Mouse (Mus musculus) kidney, postnatal 0 days (tissue): ENCODE measurements around the gene Dcun1d4. TPM values are rescaled to one million over a fixed set of nuclear protein-coding genes. Genes with fewer than 3 reads are reported as not detected.
A peak's percentile ranks its signal among the peaks of the same experiment; 100 is the strongest.

Experiments used
- ATAC-seq: fragments of 200-750 bp; cut with Nextera tagmentation; replicated peaks from 2 replicates; pipeline ENCODE4 v1.8.0; 2017; ENCODE audit warnings: low read depth, moderate number of reproducible peaks, moderate TSS enrichment, moderate library complexity; ENCODE audit not compliant: low FRiP score
- DNase-seq: peaks from one replicate; pipeline ENCODE4 v3.0.0-alpha.2; 2016; ENCODE audit warnings: low spot score
- H3K27ac ChIP-seq: fragments of 300-500 bp; sonication (generic); 2 replicates; pipeline ENCODE4 v1.5.1; 2014; ENCODE audit warnings: mild to moderate bottlenecking
- H3K27me3 ChIP-seq: fragments of 300-500 bp; sonication (generic); 2 replicates; pipeline ENCODE4 v1.6.1; 2014; ENCODE audit warnings: low read length, mixed read lengths; ENCODE audit not compliant: insufficient read depth
- H3K36me3 ChIP-seq: fragments of 300-500 bp; sonication (generic); 2 replicates; pipeline ENCODE4 v1.6.1; 2014; ENCODE audit warnings: low read length, mixed read lengths; ENCODE audit not compliant: insufficient read depth
- H3K4me1 ChIP-seq: fragments of 300-500 bp; sonication (generic); replicated peaks from 2 replicates; pipeline ENCODE4 v1.6.1; 2014; ENCODE audit warnings: antibody characterized with exemption, low read length, mixed read lengths; ENCODE audit not compliant: insufficient read depth
- H3K4me2 ChIP-seq: fragments of 300-500 bp; sonication (generic); 2 replicates; pipeline ENCODE4 v1.6.1; 2014; ENCODE audit warnings: mild to moderate bottlenecking, low read length, moderate library complexity, mixed read lengths
- H3K4me3 ChIP-seq: fragments of 300-500 bp; sonication (generic); replicated peaks from 2 replicates; pipeline ENCODE4 v1.5.1; 2014; ENCODE audit warnings: low read depth, low read length
- H3K9ac ChIP-seq: fragments of 300-500 bp; sonication (generic); 2 replicates; pipeline ENCODE4 v1.6.1; 2014; ENCODE audit warnings: low read depth, low read length
- H3K9me3 ChIP-seq: fragments of 300-500 bp; sonication (generic); replicated peaks from 2 replicates; pipeline ENCODE4 v1.6.1; 2016; ENCODE audit warnings: low read length, inconsistent platforms, mixed read lengths
- CTCF ChIP-seq: IDR thresholded peaks from 2 replicates; pipeline ENCODE4 v1.5.1; 2016; ENCODE audit warnings: antibody characterized with exemption, low read depth, mild to moderate bottlenecking, moderate library complexity
- WGBS: fragments of 180-500 bp; shearing (Covaris S2); extraction: QIAGEN DNeasy Blood & Tissue Kit; methylation state at CpG from one replicate; pipeline ENCODE4 v1.1.7; 2014; 5-methylcytosine and 5-hydroxymethylcytosine counted together
- polyA plus RNA-seq: library from polyadenylated mRNA; unstranded; fragments of >200 nt; fragmentation: Nextera tagmentation; extraction: Ambion mirVana; gene quantifications from 2 replicates; pipeline ENCODE4 v1.2.1, GENCODE M21; 2015

Gene Dcun1d4
- polyA plus RNA-seq, 1 experiment from 2014 or later = 23.8 TPM

DNA sequence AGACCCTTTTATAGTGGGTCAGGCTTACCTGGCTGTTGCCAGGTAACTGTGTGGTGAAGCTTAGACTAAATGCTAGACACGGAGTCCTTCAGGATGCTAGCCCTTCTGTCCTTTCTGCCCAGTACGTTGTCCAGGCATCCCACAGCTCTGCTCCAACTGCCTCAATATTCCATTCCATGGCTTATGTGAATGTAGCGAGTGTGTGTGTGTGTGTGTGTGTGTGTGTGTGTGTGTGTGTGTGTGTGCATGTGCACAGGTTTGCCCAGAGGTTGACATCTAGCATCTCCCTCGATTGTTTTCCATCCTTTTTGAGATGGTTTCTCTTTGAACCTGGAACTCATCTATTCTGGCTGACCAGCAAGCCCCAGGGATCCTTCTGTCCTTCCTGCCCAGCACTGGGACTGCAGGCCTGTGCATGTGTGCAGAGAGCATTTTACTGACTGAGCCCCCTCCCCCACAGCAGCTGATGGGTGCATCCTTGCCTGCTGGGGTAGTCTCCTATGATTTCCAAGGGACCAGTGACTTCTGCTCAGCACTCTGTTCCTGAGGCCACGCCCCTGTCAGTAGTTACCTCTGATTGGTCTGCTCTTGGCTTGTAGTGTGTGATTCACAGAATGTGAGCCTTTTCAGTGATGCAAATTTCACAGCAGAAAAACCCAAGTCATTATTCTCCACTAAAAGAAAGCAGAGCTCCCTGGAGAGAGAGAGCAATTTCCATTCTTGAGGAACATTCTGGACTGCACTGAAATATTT lies 118.3 kb downstream of the Dcun1d4 start:
- Histone ChIP-seq H3K36me3 (no peaks in the 10 kb centered on the region), H3K27ac (no peak overlapping the region), H3K4me1 (no peaks in the 10 kb centered on the region), H3K9ac (no peak overlapping the region), H3K9me3 (no peaks in the 10 kb centered on the region), H3K4me2 (no peak overlapping the region), H3K4me3 (no peak overlapping the region), H3K27me3 (no peaks in the 10 kb centered on the region)
- DNase-seq (no peak), ATAC-seq (no peak)
- WGBS = 74% methylated on average over 5 of the region's 5 CpGs
- TF ChIP-seq CTCF = no peak

DNA sequence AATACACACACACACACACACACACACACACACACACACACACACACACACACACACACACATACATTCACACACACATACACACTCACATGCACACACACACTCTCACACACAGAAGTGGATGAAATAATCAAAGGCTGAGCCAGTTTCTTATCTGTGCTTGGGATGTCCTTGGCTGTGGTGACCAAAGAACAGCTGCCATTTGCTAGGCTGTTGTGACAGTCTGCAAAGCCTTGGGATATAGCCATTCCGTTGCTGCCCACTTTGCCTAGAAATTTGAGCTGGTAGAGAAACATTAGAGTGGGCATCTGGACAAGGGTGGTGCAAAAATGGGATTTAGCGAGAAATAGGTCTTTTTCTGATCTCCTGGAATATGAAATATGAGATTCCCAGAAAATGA lies 119.2 kb downstream of the Dcun1d4 start:
- H3K27ac ChIP-seq = no peak overlapping the region
- H3K9me3 ChIP-seq = no peaks in the 10 kb centered on the region
- no peaks in the 10 kb centered on the region for H3K27me3 ChIP-seq
- DNase-seq (no peak), ATAC-seq (no peak)
- TF ChIP-seq CTCF = no peak
- H3K4me3 ChIP-seq = no peak overlapping the region
- WGBS = 55% methylated on average over 2 of the region's 2 CpGs
- no peak overlapping the region for H3K9ac ChIP-seq
- no peaks in the 10 kb centered on the region for H3K4me1 ChIP-seq
- no peak overlapping the region for H3K4me2 ChIP-seq
- no peaks in the 10 kb centered on the region for H3K36me3 ChIP-seq

DNA sequence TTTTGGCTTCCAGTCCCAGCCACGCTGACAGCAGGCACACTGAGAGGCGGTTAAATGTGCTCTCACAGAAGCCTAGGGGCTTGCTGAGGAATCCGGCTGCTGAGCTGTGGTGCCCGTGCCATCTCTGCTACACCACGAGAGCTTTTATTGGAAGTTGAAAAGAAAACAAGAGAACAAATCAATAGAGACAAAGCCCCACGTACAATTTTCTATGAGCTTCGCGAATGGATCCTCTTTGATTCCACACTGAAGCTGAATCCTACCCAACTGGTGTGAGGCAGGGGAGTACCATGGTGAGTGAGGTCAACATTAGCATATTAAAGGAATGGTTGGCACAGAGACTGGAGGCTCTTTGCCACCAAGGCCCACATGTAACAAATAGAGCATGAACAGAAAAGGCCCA lies 120.6 kb downstream of the Dcun1d4 start:
- Histone ChIP-seq H3K9ac (no peak overlapping the region), H3K36me3 (no peaks in the 10 kb centered on the region), H3K4me2 (no peak overlapping the region), H3K4me1 (no peaks in the 10 kb centered on the region), H3K4me3 (no peak overlapping the region), H3K27me3 (no peaks in the 10 kb centered on the region), H3K9me3 (no peaks in the 10 kb centered on the region), H3K27ac (no peak overlapping the region)
- 75% methylated on average over 8 of the region's 8 CpGs for WGBS
- ATAC-seq (no peak), DNase-seq (no peak)
- no peak for TF ChIP-seq CTCF

DNA sequence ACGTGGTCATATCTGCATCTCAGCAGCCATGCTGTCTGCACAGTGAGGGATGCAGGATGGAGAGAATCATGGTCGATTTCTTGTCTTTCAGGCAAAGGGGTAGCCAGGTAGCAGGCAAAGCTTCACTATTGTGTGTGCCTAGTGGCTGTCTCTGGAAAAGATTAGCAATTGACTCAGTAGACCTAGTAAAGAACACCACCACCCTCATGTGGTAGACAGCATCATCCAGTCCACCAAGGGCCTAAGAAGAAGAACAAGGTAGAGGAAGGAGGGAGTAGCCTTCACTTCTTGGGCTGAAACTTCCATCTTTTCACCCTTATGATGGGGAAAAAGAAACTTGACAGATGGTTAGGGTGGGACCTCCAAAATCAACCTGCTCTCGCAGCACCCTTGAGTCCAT lies 122.1 kb downstream of the Dcun1d4 start:
- H3K9ac ChIP-seq = no peak overlapping the region
- H3K27ac ChIP-seq = no peak overlapping the region
- ATAC-seq (no peak), DNase-seq (no peak)
- H3K36me3 ChIP-seq = no peaks in the 10 kb centered on the region
- peak; percentile 44; the same call in 1 of the 2 replicates for TF ChIP-seq CTCF
- WGBS = 81% methylated on average over 3 of the region's 3 CpGs
- no peak overlapping the region for H3K4me3 ChIP-seq
- no peaks in the 10 kb centered on the region for H3K9me3 ChIP-seq
- no peaks in the 10 kb centered on the region for H3K4me1 ChIP-seq
- no peaks in the 10 kb centered on the region for H3K27me3 ChIP-seq
- no peak overlapping the region for H3K4me2 ChIP-seq

DNA sequence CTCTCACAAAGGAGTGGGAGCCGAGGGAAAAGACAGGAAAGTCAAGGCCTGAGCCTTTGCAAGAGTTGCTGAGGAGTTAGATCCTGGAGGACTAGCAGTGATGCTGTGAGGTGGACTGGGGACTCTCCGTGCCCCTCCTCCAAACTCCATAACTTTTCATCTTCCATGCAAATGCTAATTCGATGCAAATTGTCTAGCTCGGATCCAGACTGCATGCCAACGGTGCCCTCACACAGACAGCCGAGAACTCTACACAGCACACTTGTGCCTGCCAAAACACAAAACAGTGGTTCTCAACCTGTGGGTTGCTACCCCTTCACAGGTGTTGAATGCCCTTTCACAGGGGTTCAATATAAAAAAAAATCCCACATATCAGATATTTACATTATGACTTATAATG lies 123.7 kb downstream of the Dcun1d4 start:
- WGBS = 95% methylated on average over 6 of the region's 6 CpGs
- no peak for TF ChIP-seq CTCF
- no peak overlapping the region for H3K27ac ChIP-seq
- H3K4me1 ChIP-seq = no peaks in the 10 kb centered on the region
- no peaks in the 10 kb centered on the region for H3K9me3 ChIP-seq
- DNase-seq (no peak), ATAC-seq (no peak)
- H3K27me3 ChIP-seq = no peaks in the 10 kb centered on the region
- no peak overlapping the region for H3K9ac ChIP-seq
- H3K4me2 ChIP-seq = no peak overlapping the region
- H3K36me3 ChIP-seq = no peaks in the 10 kb centered on the region
- H3K4me3 ChIP-seq = no peak overlapping the region

DNA sequence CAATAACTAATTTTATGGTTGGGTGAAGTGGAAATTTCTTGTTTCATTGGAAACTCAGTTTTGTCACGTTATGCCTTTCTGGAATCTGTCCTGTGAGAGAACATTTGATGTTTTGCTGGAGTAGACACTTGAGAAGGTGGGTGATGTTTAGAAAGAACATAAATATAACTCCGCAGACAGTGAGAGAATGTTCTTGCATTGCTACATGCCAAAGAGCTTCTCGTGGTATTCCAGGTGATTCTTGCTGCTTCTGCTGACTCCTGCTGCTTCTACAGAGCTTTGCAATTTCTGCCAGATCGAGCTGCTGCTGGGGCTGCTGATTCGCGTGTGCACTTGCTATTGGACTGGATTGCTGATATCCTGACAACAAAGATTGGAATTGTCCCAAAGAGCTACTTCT lies 124.2 kb downstream of the Dcun1d4 start:
- H3K4me3 ChIP-seq = no peak overlapping the region
- ATAC-seq (no peak), DNase-seq (no peak)
- no peak overlapping the region for H3K4me2 ChIP-seq
- no peaks in the 10 kb centered on the region for H3K4me1 ChIP-seq
- H3K27ac ChIP-seq = no peak overlapping the region
- H3K27me3 ChIP-seq = no peaks in the 10 kb centered on the region
- 79% methylated on average over 6 of the region's 6 CpGs for WGBS
- TF ChIP-seq CTCF = no peak
- H3K9ac ChIP-seq = no peak overlapping the region
- no peaks in the 10 kb centered on the region for H3K9me3 ChIP-seq
- no peaks in the 10 kb centered on the region for H3K36me3 ChIP-seq

Other genes starting within 250 kb of the Dcun1d4 start
- gene Fryl, start 224.4 kb upstream of the Dcun1d4 start, polyA plus RNA-seq = 20.6 and 22.6 TPM in 2 replicates
- gene Ociad1, start 188.2 kb upstream of the Dcun1d4 start, polyA plus RNA-seq = 209 and 222 TPM in 2 replicates
- gene Ociad2, start 140.0 kb upstream of the Dcun1d4 start, polyA plus RNA-seq = 27.4 and 28.1 TPM in 2 replicates
- 5.9 TPM in 2 replicates for gene Cwh43, start 74.9 kb upstream of the Dcun1d4 start, polyA plus RNA-seq
- gene Lrrc66, start 151.5 kb downstream of the Dcun1d4 start, polyA plus RNA-seq = 1.4 and 1.8 TPM in 2 replicates
- gene Sgcb, start 166.8 kb downstream of the Dcun1d4 start, polyA plus RNA-seq = 14.3 and 16.5 TPM in 2 replicates
- 0.22 and 0.24 TPM in 2 replicates for gene Spata18, start 170.4 kb downstream of the Dcun1d4 start, polyA plus RNA-seq